Mouse (Mus musculus) right cerebral cortex, adult 2 months (tissue): Measurements from ENCODE around the gene Gdpd1.

Source experiments
- DNase-seq, 2 experiments: peaks; one replicate each; pipeline ENCODE4 v3.0.0; 2021 to 2022; ENCODE audit warnings: low spot score in 2 of 2

Gdpd1 gene

DNA sequence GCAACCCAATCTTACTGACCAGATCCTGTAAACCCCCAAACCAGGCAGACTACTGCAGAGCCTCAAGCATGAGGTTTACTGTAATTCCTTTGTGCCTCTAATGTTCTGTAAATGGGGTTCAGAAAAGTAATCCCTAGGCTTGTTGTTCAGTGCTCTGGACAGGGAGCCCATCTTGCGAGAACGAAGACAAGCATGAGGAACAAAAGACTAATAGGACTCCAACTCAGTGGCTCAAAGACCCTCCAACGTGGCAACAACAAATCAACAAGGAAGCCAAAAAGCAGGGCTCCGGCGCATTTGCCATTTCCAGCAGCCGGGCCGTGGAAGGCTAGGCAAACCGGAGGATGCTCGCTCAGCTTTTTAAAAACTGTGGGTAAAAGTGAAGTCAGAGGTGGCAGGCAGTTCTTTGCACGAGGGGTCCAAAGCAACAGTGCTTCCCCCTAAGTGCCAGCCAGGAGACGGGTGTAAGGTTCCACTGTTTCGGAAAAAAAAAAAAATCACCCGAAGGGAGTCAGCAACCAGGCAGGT, 81.3 kb downstream of the Gdpd1 start:
- DNase-seq: no peak

DNA sequence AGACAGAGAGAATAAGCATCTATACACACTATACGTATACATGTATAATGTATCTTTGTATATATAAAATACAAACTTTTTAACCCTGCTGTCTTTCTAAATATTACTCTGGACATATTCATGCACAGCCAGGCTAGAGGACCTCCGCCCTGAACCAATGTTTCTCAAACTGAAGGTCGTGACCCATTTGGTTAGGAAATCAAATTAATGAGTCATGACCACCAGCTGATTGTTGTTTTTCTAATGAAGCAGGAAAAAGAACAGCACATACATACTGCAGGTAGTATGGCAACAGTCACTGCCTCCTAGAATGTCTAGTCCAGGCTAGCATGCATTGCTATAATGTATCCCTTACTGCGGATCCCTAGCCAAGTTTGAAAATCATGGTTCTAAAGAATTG, 82.6 kb downstream of the Gdpd1 start:
- no peak for DNase-seq

DNA sequence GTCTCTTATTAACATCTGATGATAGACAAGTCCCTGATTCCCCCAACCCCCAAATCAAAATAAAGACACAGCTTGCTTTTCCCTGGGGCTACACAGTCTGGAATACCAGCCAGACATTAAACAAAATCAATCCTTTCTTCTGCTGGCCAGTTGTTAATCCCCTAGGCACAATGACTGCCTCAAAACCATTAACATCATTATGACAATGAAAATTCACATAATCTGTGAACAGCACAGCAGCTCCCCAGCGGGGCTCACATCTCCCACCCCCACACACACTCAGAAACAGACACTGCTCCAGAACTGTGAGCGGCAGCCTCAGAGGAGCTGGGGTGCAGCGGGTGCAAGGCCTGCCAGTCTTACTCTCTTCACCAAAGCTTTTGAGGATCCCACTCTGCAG, 83.6 kb downstream of the Gdpd1 start:
- DNase-seq: peak in 1 of 2 experiments; percentile 45

DNA sequence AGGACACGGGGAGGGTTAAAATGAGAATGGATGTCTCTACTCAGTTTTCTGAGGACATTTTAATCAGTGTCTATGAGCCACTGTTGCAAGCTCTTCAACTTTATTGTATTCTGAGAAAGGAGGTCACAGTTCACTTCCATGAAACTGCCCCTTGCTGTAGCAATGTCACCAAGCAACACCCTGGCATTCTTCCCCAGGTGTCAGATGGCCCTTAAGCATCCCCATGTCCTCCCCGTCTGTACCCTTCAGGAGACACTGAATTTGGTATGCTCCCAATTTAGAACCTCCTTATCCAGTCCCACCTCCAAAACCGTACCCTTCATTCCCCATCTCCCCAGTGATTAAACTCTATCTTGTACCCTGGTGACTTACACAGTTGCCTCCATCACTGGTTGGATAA, 88.9 kb downstream of the Gdpd1 start:
- no peak for DNase-seq
